Mouse (Mus musculus) embryonic facial prominence, embryonic 13.5 days (tissue): ENCODE measurements around the gene Maml2. TPM values are rescaled to one million over a fixed set of nuclear protein-coding genes. Genes with fewer than 3 reads are reported as not detected.

Experiments
- ATAC-seq: fragments of 200-750 bp; cut with Nextera tagmentation; 2 replicates; pipeline ENCODE4 v1.8.0; 2017; ENCODE audit warnings: low read depth; ENCODE audit not compliant: insufficient number of reproducible peaks, insufficient read depth, low FRiP score, low TSS enrichment
- H3K27ac ChIP-seq: fragments of 300-500 bp; sonication (generic); 2 replicates; pipeline ENCODE4 v1.5.1; 2015; ENCODE audit warnings: moderate library complexity, mild to moderate bottlenecking, inconsistent platforms
- H3K27me3 ChIP-seq: fragments of 300-500 bp; sonication (generic); 2 replicates; pipeline ENCODE4 v1.6.1; 2015; ENCODE audit warnings: mild to moderate bottlenecking, inconsistent platforms
- H3K36me3 ChIP-seq: fragments of 300-500 bp; sonication (generic); 2 replicates; pipeline ENCODE4 v1.6.1; 2015; ENCODE audit warnings: mild to moderate bottlenecking, inconsistent platforms
- H3K4me1 ChIP-seq: fragments of 300-500 bp; sonication (generic); 2 replicates; pipeline ENCODE4 v1.6.1; 2015; ENCODE audit warnings: inconsistent platforms
- H3K4me2 ChIP-seq: fragments of 300-500 bp; sonication (generic); 2 replicates; pipeline ENCODE4 v1.6.1; 2015; ENCODE audit warnings: moderate library complexity, mild to moderate bottlenecking, inconsistent platforms
- H3K4me3 ChIP-seq: fragments of 300-500 bp; sonication (generic); 2 replicates; pipeline ENCODE4 v1.5.1; 2015; ENCODE audit warnings: mild to moderate bottlenecking, inconsistent platforms
- H3K9ac ChIP-seq: fragments of 300-500 bp; sonication (generic); 2 replicates; pipeline ENCODE4 v1.6.1; 2015; ENCODE audit warnings: mild to moderate bottlenecking, inconsistent platforms
- H3K9me3 ChIP-seq: fragments of 300-500 bp; sonication (generic); 2 replicates; pipeline ENCODE4 v1.6.1; 2016; ENCODE audit warnings: inconsistent platforms
- WGBS: fragments of 180-500 bp; shearing (Covaris S2); methylation state at CpG from one replicate; pipeline ENCODE4 v1.1.7; 2015; ENCODE audit warnings: mixed read lengths; 5-methylcytosine and 5-hydroxymethylcytosine counted together
- polyA plus RNA-seq: library from polyadenylated mRNA; unstranded; fragments of >200 nt; fragmentation: Nextera tagmentation; extraction: Ambion mirVana; gene quantifications from 2 replicates; pipeline ENCODE4 v1.2.1, GENCODE M21; 2015

The Maml2 gene
- polyA plus RNA-seq, 1 experiment from 2014 or later: 13.0 TPM

GRCm38 (mm10) chr9:13311094-13311493, 13.3 kb downstream of the Maml2 start:
- H3K4me1 ChIP-seq: peaks cover 60% of the 10 kb centered on the region
- no peaks in the 10 kb centered on the region for H3K27me3 ChIP-seq
- 37% methylated on average over 2 of the region's 2 CpGs for WGBS

GRCm38 (mm10) chr9:13313923-13314322, 16.2 kb downstream of the Maml2 start:
- Histone ChIP-seq H3K4me1 (peaks cover 34% of the 10 kb centered on the region), H3K4me2 (no peak overlapping the region), H3K9me3 (no peaks in the 10 kb centered on the region), H3K36me3 (no peaks in the 10 kb centered on the region), H3K27me3 (no peaks in the 10 kb centered on the region), H3K4me3 (no peak overlapping the region), H3K27ac (no peak overlapping the region), H3K9ac (no peak overlapping the region)
- WGBS: 89% methylated on average over 2 of the region's 2 CpGs
- no peak for ATAC-seq

More at GRCm38 (mm10) chr9:13311094-13311493, 13.3 kb downstream of the Maml2 start:
- Histone ChIP-seq H3K4me3 (no peak overlapping the region), H3K27ac (no peak overlapping the region), H3K9ac (no peak overlapping the region), H3K4me2 (no peak overlapping the region), H3K36me3 (no peaks in the 10 kb centered on the region), H3K9me3 (no peaks in the 10 kb centered on the region)
- ATAC-seq: no peak

DNA sequence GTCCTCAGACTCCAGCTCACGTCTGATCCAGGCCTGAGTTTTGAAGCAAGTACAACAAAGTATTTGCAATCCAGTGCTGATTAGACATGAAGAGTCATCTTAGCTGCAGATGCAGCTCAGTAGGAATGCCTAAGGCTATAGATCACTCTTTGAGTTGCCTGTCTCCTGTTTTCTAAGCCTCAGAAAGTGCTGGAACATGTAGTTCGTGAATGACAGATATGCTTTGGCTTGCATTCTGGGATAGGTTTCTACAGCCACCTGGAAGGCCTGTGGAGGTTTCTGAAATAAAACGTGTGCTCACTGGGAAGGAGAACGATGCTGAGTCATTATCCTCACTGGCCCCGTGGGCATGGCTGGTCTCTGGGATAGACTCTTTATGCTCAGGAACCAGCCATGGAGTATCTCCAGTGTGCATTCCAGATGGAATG, 16.8 kb downstream of the Maml2 start:
- no peak for ATAC-seq
- Histone ChIP-seq H3K36me3 (no peaks in the 10 kb centered on the region), H3K4me1 (peaks cover 34% of the 10 kb centered on the region), H3K4me3 (no peak overlapping the region), H3K27me3 (no peaks in the 10 kb centered on the region), H3K27ac (0 out of 2 replicates have a peak overlapping the region, but pooled peaks have one; percentile 13), H3K4me2 (no peak overlapping the region), H3K9me3 (no peaks in the 10 kb centered on the region), H3K9ac (no peak overlapping the region)
- 52% methylated on average over 5 of the region's 5 CpGs for WGBS

- Histone ChIP-seq H3K4me2 (no peak overlapping the region), H3K4me3 (no peak overlapping the region), H3K36me3 (no peaks in the 10 kb centered on the region), H3K27ac (peak overlapping the region; percentile 33; the same call in 1 of the 2 replicates), H3K4me1 (peaks cover 28% of the 10 kb centered on the region), H3K27me3 (no peaks in the 10 kb centered on the region), H3K9me3 (no peaks in the 10 kb centered on the region), H3K9ac (no peak overlapping the region)
- WGBS: 62% methylated on average over 5 of the region's 5 CpGs
- ATAC-seq: no peak
These were observed 17.6 kb downstream of the Maml2 start for GRCm38 (mm10) chr9:13315393-13315792.

DNA sequence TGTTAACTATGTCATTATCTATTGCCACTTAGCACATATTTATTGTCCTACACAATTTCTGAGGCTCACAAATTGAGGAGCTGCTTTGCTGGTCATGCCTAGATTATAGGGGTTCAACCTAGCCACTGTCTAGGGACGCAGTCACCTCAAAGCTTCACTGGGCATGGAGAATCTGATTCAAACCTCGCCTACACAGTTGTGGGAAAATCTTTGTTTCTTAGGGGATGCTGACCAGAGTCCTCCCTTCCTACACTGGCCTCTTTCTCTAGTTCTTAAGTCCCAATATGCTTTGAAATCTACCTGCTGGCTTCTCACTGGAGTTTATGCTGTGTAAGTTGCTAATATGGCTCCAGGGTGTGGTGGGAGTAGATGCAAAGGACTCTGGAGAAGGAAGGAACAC, 21.8 kb downstream of the Maml2 start:
- no peak for ATAC-seq
- Histone ChIP-seq H3K9me3 (no peaks in the 10 kb centered on the region), H3K4me3 (no peak overlapping the region), H3K9ac (no peak overlapping the region), H3K36me3 (no peaks in the 10 kb centered on the region), H3K27me3 (no peaks in the 10 kb centered on the region), H3K27ac (no peak overlapping the region), H3K4me1 (peaks cover 27% of the 10 kb centered on the region), H3K4me2 (no peak overlapping the region)
- WGBS: 87% methylated on average over 2 of the region's 2 CpGs

DNA sequence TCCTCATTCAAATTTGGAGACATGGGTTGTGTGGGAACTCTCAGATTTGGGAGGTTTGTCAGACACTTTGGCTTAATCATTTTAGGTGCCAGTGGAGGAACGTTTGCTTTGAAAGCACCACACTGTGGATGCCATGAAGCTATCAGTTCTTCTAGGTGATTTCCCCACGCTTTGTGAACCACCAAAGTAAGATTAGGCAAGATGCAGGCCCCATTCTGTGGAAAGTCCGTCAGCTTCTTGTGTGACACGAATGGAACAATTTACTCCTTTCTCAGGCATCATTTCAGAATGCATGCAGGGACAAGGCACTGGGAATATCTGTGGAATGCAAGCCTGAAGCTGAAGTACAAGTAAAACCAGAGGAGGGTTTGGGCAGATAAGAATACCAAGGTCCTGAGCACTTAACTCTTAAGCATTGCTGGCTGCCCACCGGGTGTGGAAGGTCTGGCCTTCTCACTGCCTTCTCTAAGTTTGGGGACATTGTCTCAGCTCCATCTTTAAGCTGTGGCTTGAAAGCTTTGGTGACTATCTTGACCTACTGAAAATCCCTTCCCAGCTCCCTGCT, 23.1 kb downstream of the Maml2 start:
- 68% methylated on average over 5 of the region's 5 CpGs for WGBS
- H3K4me1 ChIP-seq: peaks cover 13% of the 10 kb centered on the region
- no peak overlapping the region for H3K4me2 ChIP-seq
- no peaks in the 10 kb centered on the region for H3K36me3 ChIP-seq
- no peaks in the 10 kb centered on the region for H3K9me3 ChIP-seq
- no peaks in the 10 kb centered on the region for H3K27me3 ChIP-seq
- no peak overlapping the region for H3K4me3 ChIP-seq
- H3K27ac ChIP-seq: no peak overlapping the region
- no peak overlapping the region for H3K9ac ChIP-seq
- ATAC-seq: no peak

- Histone ChIP-seq H3K9ac (no peak overlapping the region), H3K4me1 (peaks cover 13% of the 10 kb centered on the region; the same call in 1 of the 2 replicates), H3K4me2 (no peak overlapping the region), H3K27ac (peak overlapping the region; percentile 78), H3K9me3 (no peaks in the 10 kb centered on the region), H3K4me3 (no peak overlapping the region), H3K27me3 (no peaks in the 10 kb centered on the region), H3K36me3 (no peaks in the 10 kb centered on the region)
- 63% methylated on average over 2 of the region's 2 CpGs for WGBS
- ATAC-seq: no peak
These were observed 25.3 kb downstream of the Maml2 start for GRCm38 (mm10) chr9:13323074-13323473.

GRCm38 (mm10) chr9:13323612-13324011, 25.9 kb downstream of the Maml2 start:
- 15% methylated on average over 1 of the region's 1 CpGs for whole genome bisulfite sequencing
- H3K4me3 ChIP-seq: no peak overlapping the region
- no peak overlapping the region for H3K4me2 ChIP-seq
- H3K36me3 ChIP-seq: no peaks in the 10 kb centered on the region
- peak overlapping the region; percentile 78 for H3K27ac ChIP-seq
- ATAC-seq: no peak
- H3K9ac ChIP-seq: no peak overlapping the region
- no peaks in the 10 kb centered on the region for H3K27me3 ChIP-seq
- peaks cover 13% of the 10 kb centered on the region; the same call in 1 of the 2 replicates for H3K4me1 ChIP-seq
- H3K9me3 ChIP-seq: no peaks in the 10 kb centered on the region

DNA sequence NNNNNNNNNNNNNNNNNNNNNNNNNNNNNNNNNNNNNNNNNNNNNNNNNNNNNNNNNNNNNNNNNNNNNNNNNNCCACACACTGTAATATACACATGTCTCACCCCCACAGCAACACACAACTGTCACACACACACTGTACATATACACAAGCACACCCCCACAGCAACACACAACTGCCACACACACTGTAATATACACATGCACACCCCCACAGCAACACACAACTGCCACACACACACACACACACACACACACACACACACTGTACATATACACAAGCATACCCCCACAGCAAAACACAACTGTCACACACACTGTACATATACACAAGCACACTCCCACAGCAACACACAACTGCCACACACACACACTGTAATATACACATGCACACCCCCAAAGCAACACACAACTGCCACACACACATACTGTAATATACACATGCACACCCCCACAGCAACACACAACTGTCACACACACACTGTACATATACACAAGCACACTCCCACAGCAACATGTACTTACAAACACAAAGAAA, 116.5 kb downstream of the Maml2 start:
- Histone ChIP-seq H3K27ac (no peak overlapping the region), H3K4me2 (no peak overlapping the region), H3K27me3 (no peaks in the 10 kb centered on the region), H3K9ac (no peak overlapping the region), H3K4me1 (no peaks in the 10 kb centered on the region), H3K4me3 (no peak overlapping the region), H3K9me3 (no peaks in the 10 kb centered on the region), H3K36me3 (peaks cover 6% of the 10 kb centered on the region)
- no peak for ATAC-seq

- Histone ChIP-seq H3K9ac (no peak overlapping the region), H3K36me3 (no peaks in the 10 kb centered on the region), H3K9me3 (no peaks in the 10 kb centered on the region), H3K4me3 (peak overlapping the region; percentile 12), H3K4me2 (peak overlapping the region; percentile 51), H3K27me3 (no peaks in the 10 kb centered on the region), H3K4me1 (peaks cover 38% of the 10 kb centered on the region), H3K27ac (peak overlapping the region; percentile 86)
- WGBS: 15% methylated on average over 7 of the region's 7 CpGs
- peak; percentile 86 for ATAC-seq
These were observed 127.5 kb downstream of the Maml2 start for GRCm38 (mm10) chr9:13425031-13425940.

DNA sequence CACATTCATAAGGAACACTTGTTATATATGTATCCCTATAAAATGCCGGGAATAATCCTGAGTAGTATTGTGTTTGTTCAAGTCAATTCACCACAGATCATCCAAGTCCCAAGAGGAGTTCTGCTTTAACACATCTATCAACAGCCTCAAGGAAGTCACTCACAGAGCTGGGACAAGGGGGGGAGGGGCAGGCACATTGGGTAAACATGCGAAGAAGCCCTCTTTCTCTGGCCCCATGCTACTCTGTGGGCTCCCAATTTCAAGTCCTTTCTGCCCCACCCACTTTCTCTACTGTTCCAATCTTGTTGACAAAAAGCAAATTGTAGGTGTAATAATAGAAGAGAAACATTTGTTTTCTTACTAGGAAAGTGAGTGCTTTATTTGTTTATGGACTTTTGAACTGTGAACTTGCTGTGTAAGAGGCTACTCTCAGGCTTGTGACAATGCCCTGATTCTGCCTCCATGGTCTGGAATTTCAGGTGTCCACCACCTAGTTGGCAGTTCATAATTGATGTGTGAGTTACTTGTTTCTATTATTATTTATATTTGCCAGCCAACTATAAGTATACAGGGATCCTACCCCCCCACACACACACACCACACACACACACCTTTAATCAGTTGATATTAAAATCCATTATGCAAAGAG, 131.8 kb downstream of the Maml2 start:
- Histone ChIP-seq H3K9me3 (no peaks in the 10 kb centered on the region), H3K27ac (no peak overlapping the region), H3K27me3 (no peaks in the 10 kb centered on the region), H3K4me3 (no peak overlapping the region), H3K36me3 (no peaks in the 10 kb centered on the region), H3K4me1 (peaks cover 39% of the 10 kb centered on the region), H3K4me2 (no peak overlapping the region), H3K9ac (no peak overlapping the region)
- 46% methylated on average over 2 of the region's 2 CpGs for WGBS
- ATAC-seq: no peak
